Mouse (Mus musculus): ENCODE data around the gene Mxd4. TPM values are rescaled to one million over a fixed set of nuclear protein-coding genes. Genes with fewer than 3 reads are reported as not detected.

Gene Mxd4
- polyA plus RNA-seq, 1 experiment from 2014 or later: 41.1 TPM

DNA sequence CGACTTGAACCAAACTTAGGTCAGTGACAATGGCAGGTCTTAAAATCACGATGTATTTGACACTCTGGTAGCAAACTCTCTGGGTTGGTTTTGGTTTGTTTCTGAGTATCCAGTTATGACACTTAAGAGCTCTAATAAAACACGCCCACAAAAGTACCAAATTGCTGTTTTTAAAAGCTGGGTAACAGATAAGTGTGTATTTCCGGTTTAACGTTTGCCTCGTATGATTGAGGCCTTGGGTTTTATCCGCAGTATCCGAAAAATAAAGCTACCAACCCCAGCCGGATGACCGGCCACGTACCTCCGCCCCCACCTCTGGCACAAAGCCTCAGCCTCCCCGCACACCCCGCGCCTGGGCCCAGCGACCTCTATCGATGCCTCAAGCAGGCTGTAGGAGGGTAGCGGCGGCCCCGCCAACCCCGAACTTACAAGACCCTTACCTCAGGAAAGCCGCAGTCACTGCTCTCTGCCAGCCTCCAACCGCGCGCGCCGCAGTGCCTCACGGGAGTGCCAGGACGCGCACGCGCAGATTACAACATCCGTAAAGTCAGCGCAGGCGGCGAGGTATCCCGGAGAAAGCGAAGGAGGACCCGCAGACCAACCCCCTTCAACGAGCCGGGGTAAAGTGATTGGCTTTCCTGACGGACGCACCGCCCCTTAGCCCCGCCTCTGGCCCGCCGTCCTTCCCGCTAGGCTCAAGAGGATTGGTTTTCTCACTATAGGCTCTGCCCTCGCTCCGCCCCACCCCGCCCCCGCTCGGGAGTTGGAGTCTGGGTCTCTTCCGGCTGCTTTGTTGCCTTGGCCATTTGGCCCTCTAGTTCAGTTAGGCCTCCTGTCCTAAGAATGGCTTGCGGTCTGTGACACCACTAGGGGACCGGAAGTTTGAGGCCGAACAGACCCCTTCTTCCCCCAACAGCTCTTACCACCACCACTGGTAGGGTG is 18.3 kb downstream of the Mxd4 start, which contains the start of the genes Poln and Haus3:
Gene Poln (minus strand): TSS at position 499 of the 942 bp plus-strand sequence.
Gene Haus3 (minus strand): TSS at position 578 of the 942 bp plus-strand sequence.
- peak within 1 kb of the TSS; percentile 68 for H3K4me2 ChIP-seq
- H3K9ac ChIP-seq: peak within 1 kb of the TSS; percentile 90
- peak within 1 kb of the TSS; percentile 90 for H3K27ac ChIP-seq
- under 1% methylated on average over 57 of the region's 57 CpGs for WGBS
- H3K27me3 ChIP-seq: no peaks in the 10 kb centered on the region
- peaks cover 15% of the 10 kb centered on the region for H3K36me3 ChIP-seq
- H3K4me1 ChIP-seq: peaks cover 29% of the 10 kb centered on the region
- H3K9me3 ChIP-seq: no peaks in the 10 kb centered on the region
- H3K4me3 ChIP-seq: peak within 1 kb of the TSS; percentile 83
- peak; percentile 100 for ATAC-seq (ENCODE audit: insufficient number of reproducible peaks, insufficient read depth, low FRiP score, low TSS enrichment, low read depth)

GRCm38 (mm10) chr5:34167857-34168256 is 19.7 kb downstream of the Mxd4 start:
- no peak overlapping the region; the same call in 1 of the 2 replicates for H3K4me3 ChIP-seq
- peak overlapping the region; percentile 37 for H3K4me2 ChIP-seq
- 81% methylated on average over 4 of the region's 4 CpGs for WGBS
- ATAC-seq (ENCODE audit: insufficient number of reproducible peaks, insufficient read depth, low FRiP score, low TSS enrichment, low read depth): no peak
- no peaks in the 10 kb centered on the region for H3K27me3 ChIP-seq
- no peak overlapping the region for H3K9ac ChIP-seq
- no peak overlapping the region for H3K27ac ChIP-seq
- H3K36me3 ChIP-seq: peaks cover 7% of the 10 kb centered on the region
- H3K9me3 ChIP-seq: no peaks in the 10 kb centered on the region
- peaks cover 29% of the 10 kb centered on the region for H3K4me1 ChIP-seq

- Histone ChIP-seq H3K9ac (no peak overlapping the region), H3K27ac (no peak overlapping the region), H3K4me1 (peaks cover 27% of the 10 kb centered on the region), H3K27me3 (no peaks in the 10 kb centered on the region), H3K9me3 (no peaks in the 10 kb centered on the region), H3K4me2 (no peak overlapping the region), H3K36me3 (peaks cover 14% of the 10 kb centered on the region), H3K4me3 (no peak overlapping the region)
- no peak for ATAC-seq (ENCODE audit: insufficient number of reproducible peaks, insufficient read depth, low FRiP score, low TSS enrichment, low read depth)
- 86% methylated on average over 4 of the region's 4 CpGs for WGBS
These were observed 21.7 kb downstream of the Mxd4 start for GRCm38 (mm10) chr5:34165793-34166192.

- no peak overlapping the region for H3K27ac ChIP-seq
- H3K9ac ChIP-seq: no peak overlapping the region
- H3K9me3 ChIP-seq: no peaks in the 10 kb centered on the region
- ATAC-seq (ENCODE audit: insufficient number of reproducible peaks, insufficient read depth, low FRiP score, low TSS enrichment, low read depth): no peak
- H3K27me3 ChIP-seq: no peaks in the 10 kb centered on the region
- no peak overlapping the region for H3K4me3 ChIP-seq
- H3K4me1 ChIP-seq: no peaks in the 10 kb centered on the region
- H3K4me2 ChIP-seq: no peak overlapping the region
- peaks cover 8% of the 10 kb centered on the region for H3K36me3 ChIP-seq
These were observed 39.0 kb downstream of the Mxd4 start for GRCm38 (mm10) chr5:34148476-34148875.

- Histone ChIP-seq H3K9ac (no peak overlapping the region), H3K27ac (no peak overlapping the region), H3K9me3 (no peaks in the 10 kb centered on the region), H3K4me2 (no peak overlapping the region), H3K27me3 (no peaks in the 10 kb centered on the region), H3K4me1 (no peaks in the 10 kb centered on the region), H3K4me3 (no peak overlapping the region), H3K36me3 (0 out of 2 replicates have a peak, but pooled peaks cover 3% of the 10 kb centered on the region)
- ATAC-seq (ENCODE audit: insufficient number of reproducible peaks, insufficient read depth, low FRiP score, low TSS enrichment, low read depth): no peak
- WGBS: 91% methylated on average over 3 of the region's 3 CpGs
These were observed 40.0 kb downstream of the Mxd4 start for GRCm38 (mm10) chr5:34147554-34147953.

DNA sequence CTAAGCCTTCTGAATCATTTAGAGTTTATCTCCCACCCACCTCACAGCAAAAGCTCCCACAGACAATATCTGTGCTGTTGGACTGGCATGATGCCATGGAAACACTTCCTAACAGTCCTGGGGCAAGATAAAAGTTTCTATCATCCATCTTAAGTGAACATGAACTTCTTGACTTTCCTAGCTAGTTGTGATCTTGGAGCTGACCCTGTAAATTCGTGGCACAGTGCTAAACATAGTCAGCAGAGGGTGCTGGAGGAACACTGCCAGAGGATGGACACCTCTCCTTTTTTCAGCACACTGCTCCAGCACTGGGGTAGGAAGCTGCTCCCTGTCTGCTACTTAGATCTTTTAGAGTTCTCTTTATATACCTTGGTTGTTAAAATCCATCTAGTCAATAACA is 47.8 kb downstream of the Mxd4 start:
- Histone ChIP-seq H3K36me3 (no peaks in the 10 kb centered on the region), H3K9me3 (no peaks in the 10 kb centered on the region), H3K4me2 (no peak overlapping the region), H3K27ac (no peak overlapping the region), H3K4me3 (no peak overlapping the region), H3K27me3 (no peaks in the 10 kb centered on the region), H3K9ac (no peak overlapping the region), H3K4me1 (no peaks in the 10 kb centered on the region)
- ATAC-seq (ENCODE audit: insufficient number of reproducible peaks, insufficient read depth, low FRiP score, low TSS enrichment, low read depth): no peak
- WGBS: 9% methylated on average over 1 of the region's 1 CpGs

GRCm38 (mm10) chr5:34132731-34133130 is 54.8 kb downstream of the Mxd4 start:
- H3K4me1 ChIP-seq: no peaks in the 10 kb centered on the region
- no peak overlapping the region for H3K9ac ChIP-seq
- H3K27ac ChIP-seq: no peak overlapping the region
- 71% methylated on average over 2 of the region's 2 CpGs for WGBS
- no peak for ATAC-seq (ENCODE audit: insufficient number of reproducible peaks, insufficient read depth, low FRiP score, low TSS enrichment, low read depth)
- H3K9me3 ChIP-seq: no peaks in the 10 kb centered on the region
- H3K36me3 ChIP-seq: no peaks in the 10 kb centered on the region
- H3K27me3 ChIP-seq: no peaks in the 10 kb centered on the region
- no peak overlapping the region for H3K4me2 ChIP-seq
- H3K4me3 ChIP-seq: no peak overlapping the region

GRCm38 (mm10) chr5:34124131-34124530 is 63.4 kb downstream of the Mxd4 start:
- no peak overlapping the region for H3K4me3 ChIP-seq
- WGBS: 19% methylated on average over 1 of the region's 1 CpGs
- no peaks in the 10 kb centered on the region for H3K36me3 ChIP-seq
- H3K9ac ChIP-seq: no peak overlapping the region
- no peak overlapping the region for H3K4me2 ChIP-seq
- no peaks in the 10 kb centered on the region for H3K4me1 ChIP-seq
- H3K27me3 ChIP-seq: no peaks in the 10 kb centered on the region
- H3K27ac ChIP-seq: no peak overlapping the region
- no peak for ATAC-seq (ENCODE audit: insufficient number of reproducible peaks, insufficient read depth, low FRiP score, low TSS enrichment, low read depth)
- no peaks in the 10 kb centered on the region for H3K9me3 ChIP-seq

Other genes starting within 250 kb of the Mxd4 start
- 152 and 174 TPM in 2 replicates for gene Gm1673, start 204.3 kb downstream of the Mxd4 start, polyA plus RNA-seq (2015; fragmentation: Nextera tagmentation; extraction: Ambion mirVana)
- 0.28 and 0.30 TPM in 2 replicates for gene Nat8l, start 191.7 kb downstream of the Mxd4 start, polyA plus RNA-seq (2015; fragmentation: Nextera tagmentation; extraction: Ambion mirVana)
- gene Poln, start 18.3 kb downstream of the Mxd4 start, polyA plus RNA-seq (2015; fragmentation: Nextera tagmentation; extraction: Ambion mirVana): 0.60 and 1.2 TPM in 2 replicates
- 40.8 and 41.9 TPM in 2 replicates for gene Haus3, start 18.2 kb downstream of the Mxd4 start, polyA plus RNA-seq (2015; fragmentation: Nextera tagmentation; extraction: Ambion mirVana)
- gene Zfyve28, start 100.7 kb upstream of the Mxd4 start, polyA plus RNA-seq (2015; fragmentation: Nextera tagmentation; extraction: Ambion mirVana): 1.8 and 2.4 TPM in 2 replicates
- not detected in 2 replicates for gene Cfap99, start 100.9 kb upstream of the Mxd4 start, polyA plus RNA-seq (2015; fragmentation: Nextera tagmentation; extraction: Ambion mirVana)
- gene Rnf4, start 148.6 kb upstream of the Mxd4 start, polyA plus RNA-seq (2015; fragmentation: Nextera tagmentation; extraction: Ambion mirVana): 157 and 170 TPM in 2 replicates
- 17.7 and 19.7 TPM in 2 replicates for gene Fam193a, start 182.2 kb upstream of the Mxd4 start, polyA plus RNA-seq (2015; fragmentation: Nextera tagmentation; extraction: Ambion mirVana)

Measured in embryonic facial prominence, embryonic 13.5 days (tissue).